Mouse (Mus musculus) stomach, embryonic 16.5 days (tissue): ENCODE measurements around the gene Phf19. TPM values are rescaled to one million over a fixed set of nuclear protein-coding genes. Genes with fewer than 3 reads are reported as not detected.

Source experiments
- ATAC-seq: fragments of 200-750 bp; cut with Nextera tagmentation; 2 replicates; pipeline ENCODE4 v1.8.0; 2017; ENCODE audit warnings: moderate number of reproducible peaks, moderate TSS enrichment; ENCODE audit not compliant: insufficient read depth, low FRiP score
- H3K27ac ChIP-seq: fragments of 300-500 bp; sonication (generic); 2 replicates; pipeline ENCODE4 v1.5.1; 2014; ENCODE audit warnings: low read length
- H3K27me3 ChIP-seq: fragments of 300-500 bp; sonication (generic); 2 replicates; pipeline ENCODE4 v1.6.1; 2014; ENCODE audit warnings: low read length, control low read depth, mixed read lengths; ENCODE audit not compliant: control insufficient read depth, insufficient read depth
- H3K36me3 ChIP-seq: fragments of 300-500 bp; sonication (generic); 2 replicates; pipeline ENCODE4 v1.6.1; 2014; ENCODE audit warnings: low read length; ENCODE audit not compliant: control insufficient read depth, insufficient read depth
- H3K4me1 ChIP-seq: fragments of 300-500 bp; sonication (generic); 2 replicates; pipeline ENCODE4 v1.6.1; 2014; ENCODE audit warnings: low read length, control low read depth, mixed read lengths; ENCODE audit not compliant: control insufficient read depth, insufficient read depth
- H3K4me2 ChIP-seq: fragments of 300-500 bp; sonication (generic); 2 replicates; pipeline ENCODE4 v1.6.1; 2014; ENCODE audit warnings: low read depth, low read length, mixed read lengths
- H3K4me3 ChIP-seq: fragments of 300-500 bp; sonication (generic); replicated peaks from 2 replicates; pipeline ENCODE4 v1.5.1; 2014; ENCODE audit warnings: mild to moderate bottlenecking, low read length
- H3K9ac ChIP-seq: fragments of 300-500 bp; sonication (generic); 2 replicates; pipeline ENCODE4 v1.6.1; 2014; ENCODE audit warnings: low read length
- H3K9me3 ChIP-seq: fragments of 300-500 bp; sonication (generic); replicated peaks from 2 replicates; pipeline ENCODE4 v1.6.1; 2016; ENCODE audit warnings: low read length, control low read depth; ENCODE audit not compliant: control insufficient read depth
- WGBS: fragments of 180-500 bp; shearing (Covaris S2); extraction: QIAGEN DNeasy Blood & Tissue Kit; methylation state at CpG from one replicate; pipeline ENCODE4 v1.1.7; 2014; 5-methylcytosine and 5-hydroxymethylcytosine counted together
- polyA plus RNA-seq: library from polyadenylated mRNA; unstranded; fragments of >200 nt; fragmentation: Nextera tagmentation; extraction: Ambion mirVana; gene quantifications from 2 replicates; pipeline ENCODE4 v1.2.1, GENCODE M21; 2015

Gene Phf19
- polyA plus RNA-seq, 1 experiment from 2014 or later = 7.6 TPM

DNA sequence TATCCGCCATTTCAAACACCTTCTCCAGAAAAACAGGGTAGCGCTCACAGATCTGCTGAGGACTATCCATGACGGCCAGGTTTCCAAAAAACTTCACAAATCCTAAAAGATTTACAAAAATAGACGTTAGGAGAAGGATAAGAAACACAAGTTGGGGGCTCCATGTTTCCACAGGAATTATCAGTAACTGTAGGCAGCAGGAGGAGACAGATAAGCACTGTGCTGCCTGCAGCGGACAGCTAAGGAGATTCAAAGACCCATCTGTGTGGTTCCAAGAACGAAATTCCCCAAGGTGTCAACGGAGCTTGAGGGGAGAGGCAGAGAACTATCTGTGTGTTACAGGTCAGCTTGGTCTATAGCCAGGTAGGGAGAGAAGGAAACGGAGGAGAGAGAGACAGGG is 56.1 kb downstream of the Phf19 start:
- 88% methylated on average over 8 of the region's 8 CpGs for WGBS
- Histone ChIP-seq H3K27ac (no peak overlapping the region), H3K4me2 (no peak overlapping the region), H3K9ac (no peak overlapping the region), H3K4me1 (no peaks in the 10 kb centered on the region), H3K27me3 (no peaks in the 10 kb centered on the region), H3K9me3 (no peaks in the 10 kb centered on the region), H3K4me3 (no peak overlapping the region), H3K36me3 (peaks cover 23% of the 10 kb centered on the region)
- ATAC-seq = no peak

- H3K27ac ChIP-seq = no peak overlapping the region
- H3K27me3 ChIP-seq = no peaks in the 10 kb centered on the region
- no peak for ATAC-seq
- no peak overlapping the region for H3K4me3 ChIP-seq
- H3K9ac ChIP-seq = no peak overlapping the region
- peaks cover 20% of the 10 kb centered on the region for H3K36me3 ChIP-seq
- no peak overlapping the region for H3K4me2 ChIP-seq
- H3K4me1 ChIP-seq = no peaks in the 10 kb centered on the region
- WGBS = 93% methylated on average over 4 of the region's 4 CpGs
- no peaks in the 10 kb centered on the region for H3K9me3 ChIP-seq
Measured at GRCm38 (mm10) chr2:34855265-34855664, 58.6 kb downstream of the Phf19 start.

DNA sequence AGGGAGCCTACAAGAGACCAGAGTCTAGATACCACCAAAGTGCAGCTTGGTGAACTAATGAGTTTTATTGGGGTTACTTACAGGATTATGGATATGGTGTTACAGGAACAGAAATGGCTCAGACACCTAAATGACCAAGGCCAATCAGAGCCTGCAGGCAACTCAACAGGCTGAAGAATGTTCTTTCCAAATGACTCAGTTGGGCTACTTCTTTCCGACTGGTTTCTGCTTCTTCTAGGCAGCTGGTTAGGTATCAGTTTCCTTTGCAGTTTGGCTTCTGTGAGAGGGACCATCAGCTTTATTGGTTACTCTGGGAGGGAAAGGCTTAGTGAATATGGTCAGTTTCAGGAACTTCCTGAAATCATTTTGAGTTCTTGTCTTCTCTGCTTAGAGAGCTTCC is 66.1 kb downstream of the Phf19 start:
- no peaks in the 10 kb centered on the region for H3K4me1 ChIP-seq
- ATAC-seq = no peak
- no peaks in the 10 kb centered on the region for H3K9me3 ChIP-seq
- no peak overlapping the region for H3K27ac ChIP-seq
- no peaks in the 10 kb centered on the region; the same call in 1 of the 2 replicates for H3K36me3 ChIP-seq
- H3K9ac ChIP-seq = no peak overlapping the region
- H3K4me2 ChIP-seq = no peak overlapping the region
- H3K4me3 ChIP-seq = no peak overlapping the region
- WGBS = 88% methylated on average over 1 of the region's 1 CpGs
- no peaks in the 10 kb centered on the region for H3K27me3 ChIP-seq

Other genes starting within 250 kb of the Phf19 start
- gene Gapvd1, start 158.8 kb downstream of the Phf19 start, polyA plus RNA-seq = 73.4 and 81.4 TPM in 2 replicates
- 941 and 997 TPM in 2 replicates for gene Hspa5, start 142.1 kb downstream of the Phf19 start, polyA plus RNA-seq
- 33.4 and 40.6 TPM in 2 replicates for gene Rabepk, start 114.1 kb downstream of the Phf19 start, polyA plus RNA-seq
- gene Fbxw2, start 87.7 kb downstream of the Phf19 start, polyA plus RNA-seq = 73.5 and 74.5 TPM in 2 replicates
- gene Gm34653, start 81.0 kb downstream of the Phf19 start, polyA plus RNA-seq = not detected in 2 replicates
- gene Cutal, start 39.6 kb downstream of the Phf19 start, polyA plus RNA-seq = 0.76 and 1.1 TPM in 2 replicates
- gene Psmd5, start 39.1 kb downstream of the Phf19 start, polyA plus RNA-seq = 77.1 and 81.2 TPM in 2 replicates
- 3.8 and 6.2 TPM in 2 replicates for gene Traf1, start 47.7 kb upstream of the Phf19 start, polyA plus RNA-seq
- gene Hc, start 147.4 kb upstream of the Phf19 start, polyA plus RNA-seq = 2.3 and 3.2 TPM in 2 replicates
- 1.8 and 2.5 TPM in 2 replicates for gene AI182371, start 187.5 kb upstream of the Phf19 start, polyA plus RNA-seq
- 15.5 and 18.4 TPM in 2 replicates for gene Cntrl, start 195.5 kb upstream of the Phf19 start, polyA plus RNA-seq